Mouse (Mus musculus): ENCODE measurements around the gene 1700017N19Rik. TPM values are rescaled to one million over a fixed set of nuclear protein-coding genes. Genes with fewer than 3 reads are reported as not detected.

The 1700017N19Rik gene
- polyA plus RNA-seq, 2 experiments = not detected

- WGBS (ENCODE audit: insufficient replicate concordance) = 55% methylated on average over 3 of the region's 3 CpGs
- Histone ChIP-seq H3K4me2 (ENCODE audit: low read depth) (no peak overlapping the region), H3K9ac (replicated peaks) (no peak overlapping the region), H3K9me3 (ENCODE audit: control insufficient read depth, low read length) (no peaks in the 10 kb centered on the region), H3K27ac (no peak overlapping the region), H3K36me3 (replicated peaks; ENCODE audit: control insufficient read depth, insufficient read depth, low read depth) (no peaks in the 10 kb centered on the region), H3K27me3 (ENCODE audit: control insufficient read depth, insufficient read depth, low read length) (no peaks in the 10 kb centered on the region), H3K4me1 (replicated peaks; ENCODE audit: control insufficient read depth in 2 of 2, insufficient read depth in 2 of 2, low read length in 1 of 2) (no peaks in the 10 kb centered on the region), H3K4me3 (ENCODE audit: insufficient read depth in 1 of 2, low read depth in 2 of 2, low read length in 2 of 2) (no peak overlapping the region)
- ATAC-seq (ENCODE audit: insufficient read depth) (no peak), DNase-seq (ENCODE audit: low read depth in 3 of 3, low spot score in 3 of 3) (no peak)
- no peak for TF ChIP-seq CTCF (IDR thresholded peaks at IDR 0.05; ENCODE audit: low read depth)
- TF ChIP-seq EP300 (IDR thresholded peaks at IDR 0.05; ENCODE audit: low read depth) = no peak
These were observed 8.1 kb downstream of the 1700017N19Rik start for GRCm38 (mm10) chr10:100598339-100598738.

GRCm38 (mm10) chr10:100603511-100603910 is 13.2 kb downstream of the 1700017N19Rik start:
- ATAC-seq (ENCODE audit: insufficient read depth) = no peak

GRCm38 (mm10) chr10:100604254-100604653 is 14.0 kb downstream of the 1700017N19Rik start:
- Histone ChIP-seq H3K9me3 (ENCODE audit: control insufficient read depth, low read length) (no peaks in the 10 kb centered on the region), H3K4me1 (replicated peaks; ENCODE audit: control insufficient read depth in 2 of 2, insufficient read depth in 2 of 2, low read length in 1 of 2) (no peaks in the 10 kb centered on the region), H3K9ac (replicated peaks) (no peak overlapping the region), H3K27me3 (ENCODE audit: control insufficient read depth, insufficient read depth, low read length) (no peaks in the 10 kb centered on the region), H3K36me3 (replicated peaks; ENCODE audit: control insufficient read depth, insufficient read depth, low read depth) (no peaks in the 10 kb centered on the region), H3K27ac (no peak overlapping the region), H3K4me2 (ENCODE audit: low read depth) (no peak overlapping the region), H3K4me3 (ENCODE audit: insufficient read depth in 1 of 2, low read depth in 2 of 2, low read length in 2 of 2) (no peak overlapping the region)
- TF ChIP-seq CTCF (IDR thresholded peaks at IDR 0.05; ENCODE audit: low read depth) (no peak), EP300 (IDR thresholded peaks at IDR 0.05; ENCODE audit: low read depth) (no peak)
- WGBS (ENCODE audit: insufficient replicate concordance) = 49% methylated on average over 2 of the region's 2 CpGs
- ATAC-seq (ENCODE audit: insufficient read depth) (no peak), DNase-seq (ENCODE audit: low read depth in 3 of 3, low spot score in 3 of 3) (no peak)

More at GRCm38 (mm10) chr10:100603511-100603910, 13.2 kb downstream of the 1700017N19Rik start:
- Histone ChIP-seq H3K9me3 (ENCODE audit: control insufficient read depth, low read length) (no peaks in the 10 kb centered on the region), H3K4me2 (ENCODE audit: low read depth) (no peak overlapping the region), H3K4me1 (replicated peaks; ENCODE audit: control insufficient read depth in 2 of 2, insufficient read depth in 2 of 2, low read length in 1 of 2) (no peaks in the 10 kb centered on the region), H3K4me3 (ENCODE audit: insufficient read depth in 1 of 2, low read depth in 2 of 2, low read length in 2 of 2) (no peak overlapping the region), H3K36me3 (replicated peaks; ENCODE audit: control insufficient read depth, insufficient read depth, low read depth) (no peaks in the 10 kb centered on the region), H3K27me3 (ENCODE audit: control insufficient read depth, insufficient read depth, low read length) (no peaks in the 10 kb centered on the region), H3K9ac (replicated peaks) (no peak overlapping the region), H3K27ac (no peak overlapping the region)
- no peak for TF ChIP-seq EP300 (IDR thresholded peaks at IDR 0.05; ENCODE audit: low read depth)
- TF ChIP-seq CTCF (IDR thresholded peaks at IDR 0.05; ENCODE audit: low read depth) = no peak
- 69% methylated on average over 9 of the region's 9 CpGs for WGBS (ENCODE audit: insufficient replicate concordance)
- no peak for DNase-seq (ENCODE audit: low read depth in 3 of 3, low spot score in 3 of 3)

- no peak overlapping the region for H3K9ac ChIP-seq (replicated peaks)
- no peak overlapping the region for H3K4me3 ChIP-seq (ENCODE audit: insufficient read depth in 1 of 2, low read depth in 2 of 2, low read length in 2 of 2)
- WGBS (ENCODE audit: insufficient replicate concordance) = 59% methylated on average over 6 of the region's 6 CpGs
- H3K4me1 ChIP-seq (replicated peaks; ENCODE audit: control insufficient read depth in 2 of 2, insufficient read depth in 2 of 2, low read length in 1 of 2) = no peaks in the 10 kb centered on the region
- H3K9me3 ChIP-seq (ENCODE audit: control insufficient read depth, low read length) = no peaks in the 10 kb centered on the region
- H3K27me3 ChIP-seq (ENCODE audit: control insufficient read depth, insufficient read depth, low read length) = no peaks in the 10 kb centered on the region
- no peak overlapping the region for H3K27ac ChIP-seq
- DNase-seq (ENCODE audit: low read depth in 3 of 3, low spot score in 3 of 3) (no peak), ATAC-seq (ENCODE audit: insufficient read depth) (no peak)
- H3K4me2 ChIP-seq (ENCODE audit: low read depth) = no peak overlapping the region
- TF ChIP-seq CTCF (IDR thresholded peaks at IDR 0.05; ENCODE audit: low read depth) (no peak), EP300 (IDR thresholded peaks at IDR 0.05; ENCODE audit: low read depth) (no peak)
- no peaks in the 10 kb centered on the region for H3K36me3 ChIP-seq (replicated peaks; ENCODE audit: control insufficient read depth, insufficient read depth, low read depth)
These were observed 27.1 kb downstream of the 1700017N19Rik start for GRCm38 (mm10) chr10:100617233-100617903.

- no peaks in the 10 kb centered on the region for H3K4me1 ChIP-seq (replicated peaks; ENCODE audit: control insufficient read depth in 2 of 2, insufficient read depth in 2 of 2, low read length in 1 of 2)
- no peaks in the 10 kb centered on the region for H3K36me3 ChIP-seq (replicated peaks; ENCODE audit: control insufficient read depth, insufficient read depth, low read depth)
- no peak for DNase-seq (ENCODE audit: low read depth in 3 of 3, low spot score in 3 of 3)
- H3K27ac ChIP-seq = no peak overlapping the region
- no peaks in the 10 kb centered on the region for H3K27me3 ChIP-seq (ENCODE audit: control insufficient read depth, insufficient read depth, low read length)
- H3K9ac ChIP-seq (replicated peaks) = no peak overlapping the region
- no peaks in the 10 kb centered on the region for H3K9me3 ChIP-seq (ENCODE audit: control insufficient read depth, low read length)
- no peak for ATAC-seq (ENCODE audit: insufficient read depth)
- TF ChIP-seq EP300 (IDR thresholded peaks at IDR 0.05; ENCODE audit: low read depth) (no peak), CTCF (IDR thresholded peaks at IDR 0.05; ENCODE audit: low read depth) (no peak)
- H3K4me2 ChIP-seq (ENCODE audit: low read depth) = no peak overlapping the region
- H3K4me3 ChIP-seq (ENCODE audit: insufficient read depth in 1 of 2, low read depth in 2 of 2, low read length in 2 of 2) = no peak overlapping the region
- WGBS (ENCODE audit: insufficient replicate concordance) = 73% methylated on average over 7 of the region's 7 CpGs
These were observed 29.2 kb downstream of the 1700017N19Rik start for GRCm38 (mm10) chr10:100619474-100619873.

Measured in liver, embryonic 14.5 days (tissue).